Comparison of ENCODE assay signal across 8 mouse cellular contexts in genomic region chr15:81191303-81191702, GRCm38 (mm10). TPM values are rescaled to one million over a fixed set of nuclear protein-coding genes. Genes with fewer than 3 reads are reported as not detected.
DNase-seq lines count a peak whose midpoint lies in the region; ATAC-seq and TF ChIP-seq lines count a peak whose summit lies in the region.

No protein-coding gene starts in this region.

- peak overlapping the region; percentile 67 for H3K27ac ChIP-seq in kidney, embryonic 15.5 days
- no peak overlapping the region for H3K27ac ChIP-seq in bone marrow, adult 2 months (ENCODE audit: control insufficient read depth, insufficient read depth, low read depth, low read length, poor library complexity)
- H3K27ac ChIP-seq in hindbrain, embryonic 10.5 days: peak overlapping the region; percentile 85
- H3K27ac ChIP-seq in midbrain, embryonic 10.5 days (replicated peaks): peak overlapping the region; percentile 90

- H3K4me3 ChIP-seq in kidney, embryonic 15.5 days (replicated peaks): peak overlapping the region; percentile 96
- peak overlapping the region; percentile 88 for H3K4me3 ChIP-seq in bone marrow, adult 2 months (replicated peaks; ENCODE audit: control insufficient read depth, low read depth, low read length)
- peak overlapping the region; percentile 87 for H3K4me3 ChIP-seq in hindbrain, embryonic 10.5 days
- peak overlapping the region; percentile 73 for H3K4me3 ChIP-seq in midbrain, embryonic 10.5 days

- peak overlapping the region; percentile 63 for H3K4me2 ChIP-seq in kidney, embryonic 15.5 days

- H3K9ac ChIP-seq in kidney, embryonic 15.5 days: peak overlapping the region; percentile 63

- DNase-seq in kidney, adult 8-10 months: no peak
- DNase-seq in hindbrain, embryonic 10.5 days (ENCODE audit: low spot score): no peak
- DNase-seq in midbrain, embryonic 10.5 days (ENCODE audit: low spot score): no peak
- DNase-seq in embryo, embryonic 9.5 days (ENCODE audit: extremely low spot score): no peak
- DNase-seq in gastrocnemius, postnatal 10 days: no peak
- no peak for DNase-seq in adrenal gland, adult (ENCODE audit: inconsistent age in 2 of 2, low spot score in 1 of 2)

- TF ChIP-seq POLR2A in bone marrow, adult 2 months (IDR thresholded peaks at IDR 0.05; ENCODE audit: borderline replicate concordance, control insufficient read depth, low read depth, low read length): no peak

- peaks cover 32% of the 10 kb centered on the region for H3K4me1 ChIP-seq in kidney, embryonic 15.5 days
- no peaks in the 10 kb centered on the region; the same call in 1 of the 2 replicates for H3K4me1 ChIP-seq in bone marrow, adult 2 months (ENCODE audit: control insufficient read depth, insufficient read depth, low read length)
- H3K4me1 ChIP-seq in hindbrain, embryonic 10.5 days (replicated peaks): peaks cover 21% of the 10 kb centered on the region
- peaks cover 29% of the 10 kb centered on the region for H3K4me1 ChIP-seq in midbrain, embryonic 10.5 days

- 21% methylated on average over 9 of the region's 9 CpGs for WGBS in kidney, embryonic 15.5 days
- 26% methylated on average over 9 of the region's 9 CpGs for WGBS in bone marrow, adult 2 months
- WGBS in hindbrain, embryonic 10.5 days: 29% methylated on average over 9 of the region's 9 CpGs
- WGBS in midbrain, embryonic 10.5 days: 30% methylated on average over 9 of the region's 9 CpGs

- H3K27me3 ChIP-seq in kidney, embryonic 15.5 days: no peaks in the 10 kb centered on the region
- no peaks in the 10 kb centered on the region for H3K27me3 ChIP-seq in hindbrain, embryonic 10.5 days (ENCODE audit: insufficient read depth, poor library complexity, severe bottlenecking)
- H3K27me3 ChIP-seq in midbrain, embryonic 10.5 days (ENCODE audit: low read depth, poor library complexity, severe bottlenecking): no peaks in the 10 kb centered on the region

- H3K9me3 ChIP-seq in kidney, embryonic 15.5 days (replicated peaks): no peaks in the 10 kb centered on the region
- no peaks in the 10 kb centered on the region for H3K9me3 ChIP-seq in hindbrain, embryonic 10.5 days
- H3K9me3 ChIP-seq in midbrain, embryonic 10.5 days (replicated peaks): no peaks in the 10 kb centered on the region

- no peak for ATAC-seq in kidney, embryonic 15.5 days (replicated peaks; ENCODE audit: low FRiP score)

- no peak for TF ChIP-seq CTCF in bone marrow, adult 2 months (IDR thresholded peaks at IDR 0.05; ENCODE audit: control insufficient read depth, insufficient read depth, low read length)

- H3K36me3 ChIP-seq in kidney, embryonic 15.5 days: peaks cover 3% of the 10 kb centered on the region; the same call in 1 of the 2 replicates
- H3K36me3 ChIP-seq in hindbrain, embryonic 10.5 days: peaks cover 17% of the 10 kb centered on the region
- H3K36me3 ChIP-seq in midbrain, embryonic 10.5 days: peaks cover 23% of the 10 kb centered on the region

RNA-seq across cellular contexts. Expression of gene Mrtfa, which starts 0.7 kb away (rescaled TPM):
- polyA plus RNA-seq in kidney, embryonic 15.5 days (2015; fragmentation: Nextera tagmentation; extraction: Ambion mirVana): 23.4 and 27.0 TPM in 2 replicates
- polyA plus RNA-seq in bone marrow, adult 2 months (2011; ENCODE audit: insufficient read depth, insufficient read length, low replicate concordance, missing spikeins): 19.4 and 53.7 TPM in 2 replicates
- 25.4 and 31.3 TPM in 2 replicates for polyA plus RNA-seq in hindbrain, embryonic 10.5 days (2016; fragmentation: Nextera tagmentation; extraction: Ambion mirVana)
- polyA plus RNA-seq in midbrain, embryonic 10.5 days (2016; fragmentation: Nextera tagmentation; extraction: Ambion mirVana): 20.5 and 23.0 TPM in 2 replicates
- total RNA-seq in gastrocnemius, postnatal 10 days (2021): 10 to 100 TPM; 39.2 to 50.1 TPM

RNA-seq across cellular contexts. Expression of gene Mchr1, which starts 44.0 kb away (rescaled TPM):
- 1.1 and 1.2 TPM in 2 replicates for polyA plus RNA-seq in kidney, embryonic 15.5 days (2015; fragmentation: Nextera tagmentation; extraction: Ambion mirVana)
- not detected in 2 replicates for polyA plus RNA-seq in bone marrow, adult 2 months (2011; ENCODE audit: insufficient read depth, insufficient read length, low replicate concordance, missing spikeins)
- 0.14 and 0.22 TPM in 2 replicates for polyA plus RNA-seq in hindbrain, embryonic 10.5 days (2016; fragmentation: Nextera tagmentation; extraction: Ambion mirVana)
- polyA plus RNA-seq in midbrain, embryonic 10.5 days (2016; fragmentation: Nextera tagmentation; extraction: Ambion mirVana): 0.43 and 1.0 TPM in 2 replicates
- 1 to 10 TPM; 1.9 TPM for total RNA-seq in gastrocnemius, postnatal 10 days (2021)
